Mouse (Mus musculus): ENCODE results near the gene Astn2. TPM values are rescaled to one million over a fixed set of nuclear protein-coding genes. Genes with fewer than 3 reads are reported as not detected.
"Not testable (repeated sequence)": the region's sequence is repeated elsewhere in the genome, so short reads cannot be mapped to it uniquely, and the experiment has no call there.

Gene Astn2
- polyA plus RNA-seq, 1 experiment from 2014 or later: 0.24 TPM

DNA sequence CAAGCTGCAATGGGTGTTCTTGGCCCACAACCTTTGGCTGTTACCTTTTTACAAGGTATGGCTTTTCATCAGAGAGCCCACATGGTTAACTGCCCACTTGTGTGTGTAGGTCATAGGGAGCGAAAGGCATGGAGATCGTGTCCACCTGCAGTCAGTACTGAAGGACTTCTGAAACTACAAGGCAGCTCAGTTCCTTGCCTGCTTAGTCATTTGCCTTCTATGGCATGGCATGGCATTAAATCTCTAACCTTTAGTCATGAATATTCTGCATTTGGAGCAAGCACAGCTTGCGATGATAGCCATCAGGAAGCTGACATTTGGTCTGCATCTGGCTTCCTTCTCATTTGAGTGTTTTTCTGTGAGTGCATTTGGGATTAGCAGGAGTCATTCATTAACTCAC lies 720.0 kb downstream of the Astn2 start:
- no peak overlapping the region for H3K4me2 ChIP-seq (ENCODE audit: low read length)
- no peaks in the 10 kb centered on the region for H3K27me3 ChIP-seq (ENCODE audit: insufficient read depth, low read length)
- H3K27ac ChIP-seq: no peak overlapping the region
- ATAC-seq (replicated peaks; ENCODE audit: low FRiP score, low read depth): no peak
- WGBS: 67% methylated on average over 3 of the region's 3 CpGs
- TF ChIP-seq CTCF (IDR thresholded peaks at IDR 0.05; ENCODE audit: low read depth): no peak
- no peaks in the 10 kb centered on the region for H3K36me3 ChIP-seq (ENCODE audit: insufficient read depth, low read length)
- H3K9me3 ChIP-seq (replicated peaks; ENCODE audit: low read length): no peaks in the 10 kb centered on the region
- DNase-seq (ENCODE audit: low spot score): no peak
- H3K9ac ChIP-seq (ENCODE audit: low read depth, low read length): no peak overlapping the region
- H3K4me1 ChIP-seq (replicated peaks; ENCODE audit: insufficient read depth, low read length): no peaks in the 10 kb centered on the region
- no peak overlapping the region for H3K4me3 ChIP-seq (replicated peaks; ENCODE audit: low read depth, low read length)

DNA sequence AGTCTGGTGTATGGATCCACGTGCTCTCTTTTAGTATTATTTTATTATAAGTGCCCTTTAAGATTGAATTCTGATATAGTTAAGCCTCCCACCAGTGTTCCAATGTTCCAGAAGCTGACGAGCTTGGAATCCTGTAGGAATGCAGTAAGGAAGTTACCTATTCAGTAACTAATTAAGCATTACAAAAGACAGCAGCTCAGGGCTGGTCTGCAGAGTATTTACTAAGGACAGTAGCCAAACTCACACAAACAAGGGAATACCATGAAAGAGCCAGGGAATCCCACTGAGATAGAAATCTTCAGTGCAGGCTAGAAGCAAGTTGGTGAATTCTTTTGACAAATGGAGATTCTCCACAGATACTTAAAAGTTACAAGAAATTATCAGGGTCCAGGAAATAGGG lies 724.6 kb downstream of the Astn2 start:
- 50% methylated on average over 2 of the region's 2 CpGs for WGBS
- DNase-seq (ENCODE audit: low spot score); H3K4me3 ChIP-seq (replicated peaks; ENCODE audit: low read depth, low read length); H3K36me3 ChIP-seq (ENCODE audit: insufficient read depth, low read length); H3K9ac ChIP-seq (ENCODE audit: low read depth, low read length); ATAC-seq (replicated peaks; ENCODE audit: low FRiP score, low read depth); H3K4me2 ChIP-seq (ENCODE audit: low read length); H3K9me3 ChIP-seq (replicated peaks; ENCODE audit: low read length); H3K4me1 ChIP-seq (replicated peaks; ENCODE audit: insufficient read depth, low read length); H3K27ac ChIP-seq; H3K27me3 ChIP-seq (ENCODE audit: insufficient read depth, low read length): not testable (repeated sequence)

DNA sequence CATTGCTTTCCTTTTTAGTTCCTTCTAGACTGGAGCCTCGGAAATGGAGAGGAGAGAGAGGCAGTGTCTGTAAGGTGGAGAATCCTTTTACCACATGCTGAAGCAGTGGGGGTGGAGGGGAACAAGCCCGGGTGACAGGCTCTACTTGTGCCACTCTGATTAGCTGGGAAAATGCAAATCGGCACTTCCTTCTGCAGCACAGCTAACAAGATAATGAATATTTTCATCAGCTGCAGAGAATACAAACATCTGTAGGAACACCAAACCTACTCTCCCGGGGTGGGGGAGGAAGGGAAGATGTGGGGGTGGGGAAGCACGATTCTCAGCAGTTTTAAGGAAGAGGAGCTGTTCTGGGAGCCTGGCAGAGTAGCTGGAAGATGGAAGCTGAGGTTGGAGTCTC lies 725.5 kb downstream of the Astn2 start:
- TF ChIP-seq CTCF (IDR thresholded peaks at IDR 0.05; ENCODE audit: low read depth): no peak
- no peak for DNase-seq (ENCODE audit: low spot score)
- no peaks in the 10 kb centered on the region for H3K36me3 ChIP-seq (ENCODE audit: insufficient read depth, low read length)
- no peaks in the 10 kb centered on the region for H3K4me1 ChIP-seq (replicated peaks; ENCODE audit: insufficient read depth, low read length)
- ATAC-seq (replicated peaks; ENCODE audit: low FRiP score, low read depth): no peak
- H3K9me3 ChIP-seq (replicated peaks; ENCODE audit: low read length): no peaks in the 10 kb centered on the region
- no peak overlapping the region for H3K4me3 ChIP-seq (replicated peaks; ENCODE audit: low read depth, low read length)
- WGBS: 29% methylated on average over 5 of the region's 5 CpGs
- no peak overlapping the region for H3K27ac ChIP-seq
- no peak overlapping the region for H3K9ac ChIP-seq (ENCODE audit: low read depth, low read length)
- no peaks in the 10 kb centered on the region for H3K27me3 ChIP-seq (ENCODE audit: insufficient read depth, low read length)
- no peak overlapping the region for H3K4me2 ChIP-seq (ENCODE audit: low read length)

DNA sequence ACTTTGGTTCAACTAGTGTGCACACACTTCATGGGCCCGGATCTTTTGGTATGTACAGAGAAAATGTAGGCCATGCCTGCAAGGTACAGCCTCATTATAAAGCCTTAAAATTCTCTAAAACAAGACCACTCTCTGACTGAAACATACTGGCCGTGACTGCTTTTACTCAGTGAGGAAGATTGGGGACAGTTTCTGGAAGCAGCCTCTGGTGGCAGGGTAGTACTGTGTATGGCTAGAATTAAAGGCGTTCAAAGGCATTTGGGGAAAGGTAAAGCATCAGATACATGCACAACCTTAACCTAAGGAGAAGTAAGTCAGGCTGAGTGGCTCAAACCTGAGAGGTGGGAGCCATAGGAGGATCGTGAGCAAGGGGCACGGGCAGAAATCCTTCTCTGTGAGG lies 725.9 kb downstream of the Astn2 start:
- DNase-seq (ENCODE audit: low spot score) (no peak), ATAC-seq (replicated peaks; ENCODE audit: low FRiP score, low read depth) (no peak)
- no peak overlapping the region for H3K27ac ChIP-seq
- H3K27me3 ChIP-seq (ENCODE audit: insufficient read depth, low read length): no peaks in the 10 kb centered on the region
- H3K4me2 ChIP-seq (ENCODE audit: low read length): no peak overlapping the region
- H3K36me3 ChIP-seq (ENCODE audit: insufficient read depth, low read length): no peaks in the 10 kb centered on the region
- no peak for TF ChIP-seq CTCF (IDR thresholded peaks at IDR 0.05; ENCODE audit: low read depth)
- H3K4me1 ChIP-seq (replicated peaks; ENCODE audit: insufficient read depth, low read length): no peaks in the 10 kb centered on the region
- H3K9ac ChIP-seq (ENCODE audit: low read depth, low read length): no peak overlapping the region
- no peak overlapping the region for H3K4me3 ChIP-seq (replicated peaks; ENCODE audit: low read depth, low read length)
- WGBS: 72% methylated on average over 5 of the region's 5 CpGs
- no peaks in the 10 kb centered on the region for H3K9me3 ChIP-seq (replicated peaks; ENCODE audit: low read length)

DNA sequence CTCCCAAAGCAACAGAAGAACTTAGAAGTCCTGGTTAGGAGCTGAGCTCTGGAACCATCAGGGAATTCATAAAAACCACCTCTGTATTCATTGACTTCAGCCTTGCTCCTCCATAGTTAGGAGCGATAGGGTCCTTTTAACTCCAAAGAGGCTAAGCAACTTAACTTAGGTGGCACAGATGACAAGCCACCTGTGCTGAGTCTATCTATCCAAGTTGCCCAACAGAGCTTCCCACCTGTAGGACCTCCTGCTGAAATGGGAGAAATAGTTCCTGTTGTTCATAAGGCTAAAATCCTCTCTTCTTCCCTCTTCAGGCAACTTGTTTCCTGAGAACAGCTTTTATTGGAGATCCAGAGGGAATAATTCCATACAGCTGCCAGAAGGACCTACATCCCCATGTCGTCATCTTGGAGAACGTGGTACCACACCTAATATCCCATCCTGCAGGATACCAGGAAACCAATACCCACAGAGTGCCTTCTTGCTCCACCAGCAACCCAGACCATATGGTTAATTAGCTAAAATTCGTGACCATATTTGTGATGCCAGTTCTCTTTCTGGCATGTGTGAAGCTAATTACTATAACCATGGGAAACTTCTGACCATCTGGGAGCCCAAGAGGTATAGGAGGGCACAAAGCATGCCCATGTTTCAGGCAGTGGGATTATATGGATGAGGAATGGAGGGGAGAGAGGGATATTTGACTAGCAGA lies 730.0 kb downstream of the Astn2 start:
- H3K4me3 ChIP-seq (replicated peaks; ENCODE audit: low read depth, low read length): no peak overlapping the region
- 90% methylated on average over 4 of the region's 4 CpGs for WGBS
- no peaks in the 10 kb centered on the region for H3K9me3 ChIP-seq (replicated peaks; ENCODE audit: low read length)
- no peak overlapping the region for H3K4me2 ChIP-seq (ENCODE audit: low read length)
- no peaks in the 10 kb centered on the region for H3K4me1 ChIP-seq (replicated peaks; ENCODE audit: insufficient read depth, low read length)
- ATAC-seq (replicated peaks; ENCODE audit: low FRiP score, low read depth) (no peak), DNase-seq (ENCODE audit: low spot score) (no peak)
- H3K36me3 ChIP-seq (ENCODE audit: insufficient read depth, low read length): no peaks in the 10 kb centered on the region
- TF ChIP-seq CTCF (IDR thresholded peaks at IDR 0.05; ENCODE audit: low read depth): no peak
- H3K27ac ChIP-seq: no peak overlapping the region
- H3K9ac ChIP-seq (ENCODE audit: low read depth, low read length): no peak overlapping the region
- H3K27me3 ChIP-seq (ENCODE audit: insufficient read depth, low read length): no peaks in the 10 kb centered on the region

DNA sequence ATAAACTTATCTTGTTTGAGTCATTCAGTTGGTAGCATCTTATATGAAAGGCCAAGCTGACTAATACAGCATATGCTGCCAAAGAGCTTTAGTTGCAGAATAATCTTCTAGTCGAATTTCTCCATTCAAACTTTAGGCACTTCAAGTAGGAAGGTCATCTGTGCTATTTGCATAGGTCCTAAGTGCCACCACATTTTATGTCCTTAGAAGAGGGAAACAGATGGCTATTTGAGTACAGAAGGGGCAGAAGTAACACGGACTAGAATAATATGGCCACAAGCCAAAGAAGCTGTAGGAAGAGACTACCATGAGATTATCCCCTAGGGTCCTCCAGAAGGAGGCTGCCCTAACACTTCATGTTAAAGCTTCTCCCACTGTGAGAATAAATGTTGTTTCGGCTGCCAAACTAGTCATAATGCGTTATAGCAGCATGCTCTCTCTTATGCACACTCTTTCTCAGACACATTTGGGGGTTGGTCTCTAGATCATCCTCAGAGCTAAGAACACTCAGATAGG lies 730.9 kb downstream of the Astn2 start:
- no peak for TF ChIP-seq CTCF (IDR thresholded peaks at IDR 0.05; ENCODE audit: low read depth)
- Histone ChIP-seq H3K4me1 (replicated peaks; ENCODE audit: insufficient read depth, low read length) (no peaks in the 10 kb centered on the region), H3K9me3 (replicated peaks; ENCODE audit: low read length) (no peaks in the 10 kb centered on the region), H3K4me2 (ENCODE audit: low read length) (no peak overlapping the region), H3K27ac (no peak overlapping the region), H3K27me3 (ENCODE audit: insufficient read depth, low read length) (no peaks in the 10 kb centered on the region), H3K36me3 (ENCODE audit: insufficient read depth, low read length) (no peaks in the 10 kb centered on the region), H3K9ac (ENCODE audit: low read depth, low read length) (no peak overlapping the region), H3K4me3 (replicated peaks; ENCODE audit: low read depth, low read length) (no peak overlapping the region)
- WGBS: 67% methylated on average over 4 of the region's 4 CpGs
- DNase-seq (ENCODE audit: low spot score): no peak
- ATAC-seq (replicated peaks; ENCODE audit: low FRiP score, low read depth): no peak

- H3K4me2 ChIP-seq (ENCODE audit: low read length): no peak overlapping the region
- DNase-seq (ENCODE audit: low spot score) (peak; percentile 27), ATAC-seq (replicated peaks; ENCODE audit: low FRiP score, low read depth) (no peak)
- TF ChIP-seq CTCF (IDR thresholded peaks at IDR 0.05; ENCODE audit: low read depth): no peak; the same call in 1 of the 2 replicates
- WGBS: 48% methylated on average over 2 of the region's 2 CpGs
- no peaks in the 10 kb centered on the region for H3K9me3 ChIP-seq (replicated peaks; ENCODE audit: low read length)
- H3K9ac ChIP-seq (ENCODE audit: low read depth, low read length): no peak overlapping the region
- H3K4me3 ChIP-seq (replicated peaks; ENCODE audit: low read depth, low read length): no peak overlapping the region
- H3K4me1 ChIP-seq (replicated peaks; ENCODE audit: insufficient read depth, low read length): no peaks in the 10 kb centered on the region
- H3K27ac ChIP-seq: no peak overlapping the region
- no peaks in the 10 kb centered on the region for H3K27me3 ChIP-seq (ENCODE audit: insufficient read depth, low read length)
- no peaks in the 10 kb centered on the region for H3K36me3 ChIP-seq (ENCODE audit: insufficient read depth, low read length)
Observed at GRCm38 (mm10) chr4:65672294-65672693, 732.1 kb downstream of the Astn2 start.

Data from kidney, postnatal 0 days (tissue).